Mouse (Mus musculus) cerebellum, adult (tissue): ENCODE data around the gene Gm20521.
"Not testable (repeated sequence)": the region's sequence is repeated elsewhere in the genome, so short reads cannot be mapped to it uniquely, and the experiment has no call there.

Source experiments
- ATAC-seq: cut with Nextera tagmentation; 2 replicates; pipeline ENCODE4 v1.9.2; 2017; ENCODE audit warnings: mild to moderate bottlenecking, moderate library complexity, mixed read lengths; ENCODE audit not compliant: insufficient number of reproducible peaks, low FRiP score, low TSS enrichment

Gm20521 gene

GRCm38 (mm10) chr14:54935904-54936830, 52.9 kb downstream of the Gm20521 start, which contains the start of gene Cmtm5:
Cmtm5 (plus strand) TSS chr14:54936261.
- ATAC-seq: 0 out of 2 replicates have a peak, but pooled peaks have one; percentile 40

GRCm38 (mm10) chr14:54936831-54937160, 53.6 kb downstream of the Gm20521 start:
- no peak for ATAC-seq

- ATAC-seq: no peak
These were observed 54.3 kb downstream of the Gm20521 start for GRCm38 (mm10) chr14:54937361-54938182.

- ATAC-seq: no peak
These were observed 55.4 kb downstream of the Gm20521 start for GRCm38 (mm10) chr14:54938431-54939219.

GRCm38 (mm10) chr14:54939434-54940175, 56.4 kb downstream of the Gm20521 start:
- no peak for ATAC-seq

- ATAC-seq: no peak
These were observed 56.9 kb downstream of the Gm20521 start for GRCm38 (mm10) chr14:54940176-54940530.

- no peak for ATAC-seq
These were observed 58.1 kb downstream of the Gm20521 start for GRCm38 (mm10) chr14:54941024-54941978.

- no peak for ATAC-seq
These were observed 59.2 kb downstream of the Gm20521 start for GRCm38 (mm10) chr14:54942479-54942878.

GRCm38 (mm10) chr14:54943971-54944370, 60.7 kb downstream of the Gm20521 start:
- ATAC-seq: no peak

GRCm38 (mm10) chr14:54944939-54945338, 61.7 kb downstream of the Gm20521 start:
- no peak for ATAC-seq

- no peak for ATAC-seq
These were observed 62.9 kb downstream of the Gm20521 start for GRCm38 (mm10) chr14:54945975-54946704.

- not testable (repeated sequence) for ATAC-seq
These were observed 63.8 kb downstream of the Gm20521 start for GRCm38 (mm10) chr14:54947008-54947407.
